Mouse (Mus musculus): Measurements from ENCODE around the gene Mbd6. TPM values are rescaled to one million over a fixed set of nuclear protein-coding genes. Genes with fewer than 3 reads are reported as not detected.

Mbd6 gene
- polyA plus RNA-seq (2015; fragmentation: Illumina TruSeq; extraction: RNeasy Lipid Tissue Mini Kit (QIAGEN cat#74804); ENCODE audit: insufficient read depth, low read depth, low replicate concordance) = 27.9 TPM

GRCm38 (mm10) chr10:127288800-127289572 is at the start of gene Mbd6:
Mbd6 (minus strand) TSS chr10:127289018.

GRCm38 (mm10) chr10:127321621-127322020 is 32.8 kb upstream of the Mbd6 start, which contains the start of gene Arhgap9:
Arhgap9 (plus strand) TSS chr10:127321964.

GRCm38 (mm10) chr10:127311476-127312355 is 22.9 kb upstream of the Mbd6 start, which contains the start of gene Mars:
Mars (minus strand) TSS chr10:127311786.

GRCm38 (mm10) chr10:127266112-127267091 is 22.4 kb downstream of the Mbd6 start, which contains the start of gene Dctn2:
Dctn2 (plus strand) TSS chr10:127266368.

GRCm38 (mm10) chr10:127262548-127263398 is 26.0 kb downstream of the Mbd6 start, which contains the start of gene Kif5a:
Kif5a (minus strand) TSS chr10:127263348.

Other genes with a start within 250 kb of the Mbd6 start
- gene Mettl1, start 247.6 kb downstream of the Mbd6 start, polyA plus RNA-seq (2015; fragmentation: Illumina TruSeq; extraction: RNeasy Lipid Tissue Mini Kit (QIAGEN cat#74804); ENCODE audit: insufficient read depth, low read depth, low replicate concordance) = 22.3 TPM
- 3.7 TPM for gene Eef1akmt3, start 247.5 kb downstream of the Mbd6 start, polyA plus RNA-seq (2015; fragmentation: Illumina TruSeq; extraction: RNeasy Lipid Tissue Mini Kit (QIAGEN cat#74804); ENCODE audit: insufficient read depth, low read depth, low replicate concordance)
- gene Cyp27b1, start 240.8 kb downstream of the Mbd6 start, polyA plus RNA-seq (2015; fragmentation: Illumina TruSeq; extraction: RNeasy Lipid Tissue Mini Kit (QIAGEN cat#74804); ENCODE audit: insufficient read depth, low read depth, low replicate concordance) = 0.44 TPM
- 2.3 TPM for gene March9, start 228.8 kb downstream of the Mbd6 start, polyA plus RNA-seq (2015; fragmentation: Illumina TruSeq; extraction: RNeasy Lipid Tissue Mini Kit (QIAGEN cat#74804); ENCODE audit: insufficient read depth, low read depth, low replicate concordance)
- 51.8 TPM for gene Cdk4, start 225.5 kb downstream of the Mbd6 start, polyA plus RNA-seq (2015; fragmentation: Illumina TruSeq; extraction: RNeasy Lipid Tissue Mini Kit (QIAGEN cat#74804); ENCODE audit: insufficient read depth, low read depth, low replicate concordance)
- gene Tspan31, start 218.8 kb downstream of the Mbd6 start, polyA plus RNA-seq (2015; fragmentation: Illumina TruSeq; extraction: RNeasy Lipid Tissue Mini Kit (QIAGEN cat#74804); ENCODE audit: insufficient read depth, low read depth, low replicate concordance) = 26.9 TPM
- gene Agap2, start 213.7 kb downstream of the Mbd6 start, polyA plus RNA-seq (2015; fragmentation: Illumina TruSeq; extraction: RNeasy Lipid Tissue Mini Kit (QIAGEN cat#74804); ENCODE audit: insufficient read depth, low read depth, low replicate concordance) = 0.92 TPM
- gene Os9, start 167.9 kb downstream of the Mbd6 start, polyA plus RNA-seq (2015; fragmentation: Illumina TruSeq; extraction: RNeasy Lipid Tissue Mini Kit (QIAGEN cat#74804); ENCODE audit: insufficient read depth, low read depth, low replicate concordance) = 60.9 TPM
- 30.8 TPM for gene B4galnt1, start 123.8 kb downstream of the Mbd6 start, polyA plus RNA-seq (2015; fragmentation: Illumina TruSeq; extraction: RNeasy Lipid Tissue Mini Kit (QIAGEN cat#74804); ENCODE audit: insufficient read depth, low read depth, low replicate concordance)
- 3.4 TPM for gene Slc26a10, start 108.4 kb downstream of the Mbd6 start, polyA plus RNA-seq (2015; fragmentation: Illumina TruSeq; extraction: RNeasy Lipid Tissue Mini Kit (QIAGEN cat#74804); ENCODE audit: insufficient read depth, low read depth, low replicate concordance)
- gene Arhgef25, start 98.9 kb downstream of the Mbd6 start, polyA plus RNA-seq (2015; fragmentation: Illumina TruSeq; extraction: RNeasy Lipid Tissue Mini Kit (QIAGEN cat#74804); ENCODE audit: insufficient read depth, low read depth, low replicate concordance) = 10.8 TPM
- gene Dtx3, start 93.3 kb downstream of the Mbd6 start, polyA plus RNA-seq (2015; fragmentation: Illumina TruSeq; extraction: RNeasy Lipid Tissue Mini Kit (QIAGEN cat#74804); ENCODE audit: insufficient read depth, low read depth, low replicate concordance) = 29.3 TPM
- gene Pip4k2c, start 77.4 kb downstream of the Mbd6 start, polyA plus RNA-seq (2015; fragmentation: Illumina TruSeq; extraction: RNeasy Lipid Tissue Mini Kit (QIAGEN cat#74804); ENCODE audit: insufficient read depth, low read depth, low replicate concordance) = 8.2 TPM
- gene Kif5a, start 25.7 kb downstream of the Mbd6 start, polyA plus RNA-seq (2015; fragmentation: Illumina TruSeq; extraction: RNeasy Lipid Tissue Mini Kit (QIAGEN cat#74804); ENCODE audit: insufficient read depth, low read depth, low replicate concordance) = 1.00 TPM
- gene Dctn2, start 22.6 kb downstream of the Mbd6 start, polyA plus RNA-seq (2015; fragmentation: Illumina TruSeq; extraction: RNeasy Lipid Tissue Mini Kit (QIAGEN cat#74804); ENCODE audit: insufficient read depth, low read depth, low replicate concordance) = 36.2 TPM
- gene Mars, start 22.8 kb upstream of the Mbd6 start, polyA plus RNA-seq (2015; fragmentation: Illumina TruSeq; extraction: RNeasy Lipid Tissue Mini Kit (QIAGEN cat#74804); ENCODE audit: insufficient read depth, low read depth, low replicate concordance) = 53.0 TPM
- gene Arhgap9, start 32.9 kb upstream of the Mbd6 start, polyA plus RNA-seq (2015; fragmentation: Illumina TruSeq; extraction: RNeasy Lipid Tissue Mini Kit (QIAGEN cat#74804); ENCODE audit: insufficient read depth, low read depth, low replicate concordance) = 3.8 TPM
- gene Gli1, start 53.0 kb upstream of the Mbd6 start, polyA plus RNA-seq (2015; fragmentation: Illumina TruSeq; extraction: RNeasy Lipid Tissue Mini Kit (QIAGEN cat#74804); ENCODE audit: insufficient read depth, low read depth, low replicate concordance) = 2.5 TPM
- not detected for gene Inhbe, start 65.4 kb upstream of the Mbd6 start, polyA plus RNA-seq (2015; fragmentation: Illumina TruSeq; extraction: RNeasy Lipid Tissue Mini Kit (QIAGEN cat#74804); ENCODE audit: insufficient read depth, low read depth, low replicate concordance)
- not detected for gene Inhbc, start 81.4 kb upstream of the Mbd6 start, polyA plus RNA-seq (2015; fragmentation: Illumina TruSeq; extraction: RNeasy Lipid Tissue Mini Kit (QIAGEN cat#74804); ENCODE audit: insufficient read depth, low read depth, low replicate concordance)
- gene R3hdm2, start 91.3 kb upstream of the Mbd6 start, polyA plus RNA-seq (2015; fragmentation: Illumina TruSeq; extraction: RNeasy Lipid Tissue Mini Kit (QIAGEN cat#74804); ENCODE audit: insufficient read depth, low read depth, low replicate concordance) = 28.0 TPM
- 1.1 TPM for gene Stac3, start 212.7 kb upstream of the Mbd6 start, polyA plus RNA-seq (2015; fragmentation: Illumina TruSeq; extraction: RNeasy Lipid Tissue Mini Kit (QIAGEN cat#74804); ENCODE audit: insufficient read depth, low read depth, low replicate concordance)
- gene Ndufa4l2, start 225.9 kb upstream of the Mbd6 start, polyA plus RNA-seq (2015; fragmentation: Illumina TruSeq; extraction: RNeasy Lipid Tissue Mini Kit (QIAGEN cat#74804); ENCODE audit: insufficient read depth, low read depth, low replicate concordance) = 6.8 TPM
- gene Shmt2, start 233.4 kb upstream of the Mbd6 start, polyA plus RNA-seq (2015; fragmentation: Illumina TruSeq; extraction: RNeasy Lipid Tissue Mini Kit (QIAGEN cat#74804); ENCODE audit: insufficient read depth, low read depth, low replicate concordance) = 42.1 TPM
- not detected for gene Nxph4, start 245.5 kb upstream of the Mbd6 start, polyA plus RNA-seq (2015; fragmentation: Illumina TruSeq; extraction: RNeasy Lipid Tissue Mini Kit (QIAGEN cat#74804); ENCODE audit: insufficient read depth, low read depth, low replicate concordance)

Data from pancreas, adult 10 weeks (tissue).